Mouse (Mus musculus) thymus, adult 2 months (tissue): ENCODE results near the gene Dcdc2b. TPM values are rescaled to one million over a fixed set of nuclear protein-coding genes. Genes with fewer than 3 reads are reported as not detected.

Experiments used
- DNase-seq: peaks from one replicate; pipeline ENCODE4 v3.0.0; 2021
- H3K27ac ChIP-seq: fragments of 200-500 bp; 2 replicates; pipeline ENCODE4 v1.5.1; 2012; ENCODE audit warnings: low read length, control low read depth; ENCODE audit not compliant: control insufficient read depth, insufficient read depth
- H3K27me3 ChIP-seq: fragments of 200-500 bp; 2 replicates; pipeline ENCODE4 v1.6.1; 2012; ENCODE audit warnings: mild to moderate bottlenecking, low read length, moderate library complexity, mixed read lengths; ENCODE audit not compliant: control insufficient read depth, insufficient read depth
- H3K36me3 ChIP-seq: fragments of 200-500 bp; 2 replicates; pipeline ENCODE4 v1.6.1; 2012; ENCODE audit warnings: mild to moderate bottlenecking, low read length, moderate library complexity; ENCODE audit not compliant: control insufficient read depth, insufficient read depth
- H3K4me1 ChIP-seq: fragments of 200-500 bp; replicated peaks from 2 replicates; pipeline ENCODE4 v1.6.1; 2012; ENCODE audit warnings: low read length; ENCODE audit not compliant: control insufficient read depth, insufficient read depth
- H3K4me3 ChIP-seq: fragments of 200-500 bp; 2 replicates; pipeline ENCODE4 v1.5.1; 2012; ENCODE audit warnings: mild to moderate bottlenecking, low read length, control low read depth, moderate library complexity; ENCODE audit not compliant: control insufficient read depth, insufficient read depth
- CTCF ChIP-seq: fragments of 200-500 bp; IDR thresholded peaks from 2 replicates; pipeline ENCODE4 v1.5.1; 2012; ENCODE audit warnings: mild to moderate bottlenecking, control low read depth, low read length, moderate library complexity, borderline replicate concordance; ENCODE audit not compliant: control insufficient read depth, poor library complexity, insufficient read depth; ENCODE audit errors: extremely low read depth
- POLR2A ChIP-seq: fragments of 200-500 bp; IDR thresholded peaks from 2 replicates; pipeline ENCODE4 v1.6.1; 2012; ENCODE audit warnings: mild to moderate bottlenecking, low read length, control low read depth, moderate library complexity; ENCODE audit not compliant: control insufficient read depth, poor library complexity, insufficient read depth; ENCODE audit errors: extremely low read depth
- WGBS: fragments of 180-500 bp; shearing (Covaris S2); methylation state at CpG from one replicate; pipeline ENCODE4 v1.1.7; 2018; 5-methylcytosine and 5-hydroxymethylcytosine counted together
- polyA plus RNA-seq: library from polyadenylated mRNA; depleted of rRNA; stranded (reverse); fragments of >200 nt; gene quantifications from 2 replicates; pipeline ENCODE4 v1.2.3, GENCODE M21; 2012

The Dcdc2b gene
- polyA plus RNA-seq, 1 experiment = 7.0 TPM

DNA sequence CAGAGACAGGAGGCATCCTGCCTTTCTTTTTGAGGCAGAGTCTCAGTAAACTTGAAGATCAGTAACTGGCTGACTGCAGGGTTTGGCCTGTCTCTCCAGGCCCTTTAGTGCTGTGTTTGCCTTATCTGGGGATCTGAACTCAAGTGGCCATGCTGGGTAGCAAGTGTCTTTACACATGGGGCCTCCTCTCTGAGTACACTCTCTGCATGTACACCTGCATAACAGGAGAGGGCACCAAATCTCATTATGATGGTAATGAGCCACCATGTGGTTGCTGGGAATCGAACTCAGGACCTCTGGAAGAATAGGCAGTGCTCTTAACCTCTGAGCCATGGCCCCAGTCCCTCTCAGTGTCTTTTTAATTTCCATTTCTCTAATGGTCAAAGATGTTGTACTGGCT is 31.8 kb downstream of the Dcdc2b start:
- WGBS = 97% methylated on average over 1 of the region's 1 CpGs
- peaks cover 29% of the 10 kb centered on the region for H3K4me1 ChIP-seq
- no peaks in the 10 kb centered on the region for H3K36me3 ChIP-seq
- no peak overlapping the region for H3K4me3 ChIP-seq
- DNase-seq = no peak
- H3K27ac ChIP-seq = no peak overlapping the region
- H3K27me3 ChIP-seq = no peaks in the 10 kb centered on the region
- TF ChIP-seq CTCF (no peak), POLR2A (no peak)

DNA sequence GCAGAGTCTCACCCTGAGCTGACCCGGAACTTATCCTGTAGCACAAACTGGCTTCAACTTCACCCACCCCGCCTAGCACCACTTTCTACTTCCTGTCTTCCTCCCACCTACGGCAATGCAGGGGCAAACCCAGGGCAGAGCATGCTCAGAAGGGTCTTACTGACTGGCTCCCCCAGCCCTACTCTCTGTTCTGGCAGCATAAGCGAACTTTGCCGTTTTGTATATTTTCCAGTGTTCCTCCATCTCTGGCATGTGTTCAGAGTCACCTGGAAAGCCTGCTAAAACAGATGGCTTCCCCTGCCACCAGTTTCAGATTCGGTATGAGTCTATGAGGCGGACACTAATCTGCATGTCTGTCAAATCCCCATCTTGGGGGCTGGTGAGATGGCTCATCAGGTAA is 33.7 kb downstream of the Dcdc2b start:
- H3K36me3 ChIP-seq = no peaks in the 10 kb centered on the region
- H3K4me3 ChIP-seq = no peak overlapping the region
- peak; percentile 72 for DNase-seq
- peaks cover 42% of the 10 kb centered on the region for H3K4me1 ChIP-seq
- H3K27me3 ChIP-seq = no peaks in the 10 kb centered on the region
- peak overlapping the region; percentile 62 for H3K27ac ChIP-seq
- TF ChIP-seq CTCF (no peak), POLR2A (no peak)
- WGBS = 45% methylated on average over 7 of the region's 7 CpGs

DNA sequence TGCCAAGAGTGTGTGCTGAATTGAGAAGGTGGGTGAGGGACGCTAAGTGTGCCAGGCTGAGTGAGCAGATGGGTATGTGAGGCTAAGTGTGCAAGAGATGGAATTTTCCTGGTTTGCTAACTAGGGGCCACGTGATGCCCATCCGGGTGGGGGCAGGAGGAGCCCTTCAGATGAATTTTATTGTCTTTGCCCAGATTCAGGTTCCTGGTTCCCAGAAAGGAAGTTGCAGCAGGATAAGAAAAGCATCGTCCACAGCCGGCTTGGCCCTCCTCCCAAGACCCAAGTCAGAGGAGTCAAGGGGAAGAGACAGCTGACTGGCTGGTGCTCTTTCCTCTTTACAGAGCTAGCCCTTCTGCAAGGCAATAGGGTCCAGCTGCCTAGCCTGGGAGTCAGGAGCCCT is 35.6 kb downstream of the Dcdc2b start, which contains the start of gene Fam167b:
Gene Fam167b (minus strand): TSS at position 84 of the 400 bp plus-strand sequence.
- TF ChIP-seq CTCF = no peak
- no peak for TF ChIP-seq POLR2A
- no peak within 1 kb of the TSS for H3K4me3 ChIP-seq

DNA sequence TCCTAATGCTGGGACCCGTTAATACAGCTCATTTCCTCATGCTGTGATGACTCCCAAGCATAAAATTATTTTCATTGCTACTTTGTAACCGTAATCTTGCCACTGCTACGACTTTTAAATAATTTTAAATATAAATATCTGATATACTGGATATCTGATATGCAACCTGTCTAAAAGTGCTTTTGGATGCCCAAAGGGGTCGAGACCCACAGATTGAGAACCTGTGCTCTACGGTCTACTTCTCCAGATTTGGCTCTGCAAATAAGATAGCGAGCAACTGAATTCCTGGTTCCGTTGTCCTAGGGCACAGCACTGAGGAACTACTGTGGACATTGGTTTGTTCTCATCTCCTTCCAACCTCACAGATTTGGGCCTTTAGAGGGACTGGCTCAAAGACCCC is 36.4 kb downstream of the Dcdc2b start:
- DNase-seq = no peak
- H3K4me1 ChIP-seq = peaks cover 52% of the 10 kb centered on the region
- H3K4me3 ChIP-seq = no peak overlapping the region
- WGBS = 91% methylated on average over 7 of the region's 7 CpGs
- H3K36me3 ChIP-seq = no peaks in the 10 kb centered on the region
- no peak overlapping the region for H3K27ac ChIP-seq
- TF ChIP-seq POLR2A (no peak), CTCF (no peak)
- H3K27me3 ChIP-seq = no peaks in the 10 kb centered on the region

More for the DNA sequence above, 35.6 kb downstream of the Dcdc2b start, which contains the start of gene Fam167b:
- WGBS = 94% methylated on average over 5 of the region's 5 CpGs
- Histone ChIP-seq H3K36me3 (no peaks in the 10 kb centered on the region), H3K27ac (no peak within 1 kb of the TSS), H3K27me3 (no peaks in the 10 kb centered on the region), H3K4me1 (peaks cover 45% of the 10 kb centered on the region)
- DNase-seq = no peak

DNA sequence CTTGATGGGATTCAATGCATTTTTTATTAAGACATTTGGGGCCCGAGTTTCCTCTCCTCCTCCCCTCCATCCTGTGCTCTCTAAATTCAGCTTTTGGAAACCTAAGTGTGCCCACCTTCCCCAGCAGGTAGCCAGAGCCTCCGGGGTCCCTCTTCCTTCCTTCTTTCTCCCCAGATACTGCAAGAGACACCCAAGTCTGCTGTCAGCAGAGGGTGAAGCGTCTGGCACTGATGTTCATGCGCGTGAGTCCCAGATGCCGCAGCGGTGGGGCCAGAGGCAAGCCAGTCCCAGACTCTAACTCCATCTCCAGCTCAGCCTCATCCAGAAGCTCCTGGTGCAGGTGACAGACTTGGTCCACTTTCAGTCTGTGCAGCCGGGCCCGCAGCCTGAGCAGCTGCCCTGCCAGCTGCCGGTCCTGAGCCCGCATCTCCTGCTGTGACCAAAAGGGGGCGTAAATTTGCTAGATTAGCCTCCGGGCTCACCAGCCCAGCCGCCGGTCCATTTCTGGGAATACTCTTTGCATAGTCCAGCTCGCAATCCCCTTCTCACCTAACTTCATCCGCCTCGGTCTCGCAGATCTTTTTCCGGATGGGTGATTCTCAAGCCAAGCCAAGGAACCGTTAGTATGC is 37.1 kb downstream of the Dcdc2b start:
- TF ChIP-seq CTCF (peak; percentile 85), POLR2A (0 out of 2 replicates have a peak, but pooled peaks have one; percentile 33)
- peak; percentile 85 for DNase-seq
- no peaks in the 10 kb centered on the region for H3K36me3 ChIP-seq
- 29% methylated on average over 21 of the region's 21 CpGs for WGBS
- peak overlapping the region; percentile 93 for H3K27ac ChIP-seq
- peak overlapping the region; percentile 49 for H3K4me3 ChIP-seq
- peaks cover 56% of the 10 kb centered on the region for H3K4me1 ChIP-seq
- H3K27me3 ChIP-seq = no peaks in the 10 kb centered on the region

DNA sequence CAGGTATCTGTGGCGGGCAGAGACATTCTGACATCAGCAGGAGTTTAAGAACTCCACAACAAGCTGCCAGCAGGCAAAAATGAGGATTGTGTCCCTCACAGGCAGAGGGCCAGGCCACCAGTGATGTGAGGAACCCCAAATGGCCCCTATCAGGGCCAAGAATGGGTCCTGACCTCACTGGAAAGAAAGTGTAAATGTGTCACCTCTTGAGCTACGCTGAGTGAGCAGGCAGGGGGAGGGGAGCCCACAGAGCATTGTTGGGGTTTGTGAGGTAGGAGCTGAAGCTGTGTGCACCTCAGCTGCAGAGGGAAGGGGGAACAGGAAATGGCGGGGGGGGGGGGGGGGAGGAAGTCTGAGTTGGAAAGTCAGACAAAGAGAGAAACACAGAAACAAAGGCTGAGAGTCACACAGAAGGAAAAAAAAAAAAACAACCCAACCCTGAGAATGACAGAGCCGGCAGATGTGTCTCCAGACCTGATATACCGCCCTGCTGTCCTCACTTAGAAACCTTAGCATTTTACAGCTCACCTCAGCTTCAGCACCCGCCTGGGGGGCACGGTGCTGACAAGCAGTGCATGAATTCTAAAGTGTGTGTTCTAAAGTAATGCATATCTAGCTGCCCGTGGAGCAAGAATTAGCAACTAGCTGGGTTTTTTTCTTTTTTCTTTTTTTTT is 38.7 kb downstream of the Dcdc2b start:
- TF ChIP-seq POLR2A (peak; percentile 45; the same call in 1 of the 2 replicates), CTCF (no peak)
- Histone ChIP-seq H3K27me3 (no peaks in the 10 kb centered on the region), H3K36me3 (no peaks in the 10 kb centered on the region), H3K4me3 (peak overlapping the region; percentile 48), H3K4me1 (peaks cover 64% of the 10 kb centered on the region), H3K27ac (peak overlapping the region; percentile 98)
- WGBS = 3% methylated on average over 7 of the region's 8 CpGs
- DNase-seq = peak; percentile 93
